Mouse (Mus musculus): ENCODE results near the gene Nid1. TPM values are rescaled to one million over a fixed set of nuclear protein-coding genes. Genes with fewer than 3 reads are reported as not detected.

Nid1 gene
- polyA plus RNA-seq, 1 experiment from 2014 or later, result 28.3 TPM

DNA sequence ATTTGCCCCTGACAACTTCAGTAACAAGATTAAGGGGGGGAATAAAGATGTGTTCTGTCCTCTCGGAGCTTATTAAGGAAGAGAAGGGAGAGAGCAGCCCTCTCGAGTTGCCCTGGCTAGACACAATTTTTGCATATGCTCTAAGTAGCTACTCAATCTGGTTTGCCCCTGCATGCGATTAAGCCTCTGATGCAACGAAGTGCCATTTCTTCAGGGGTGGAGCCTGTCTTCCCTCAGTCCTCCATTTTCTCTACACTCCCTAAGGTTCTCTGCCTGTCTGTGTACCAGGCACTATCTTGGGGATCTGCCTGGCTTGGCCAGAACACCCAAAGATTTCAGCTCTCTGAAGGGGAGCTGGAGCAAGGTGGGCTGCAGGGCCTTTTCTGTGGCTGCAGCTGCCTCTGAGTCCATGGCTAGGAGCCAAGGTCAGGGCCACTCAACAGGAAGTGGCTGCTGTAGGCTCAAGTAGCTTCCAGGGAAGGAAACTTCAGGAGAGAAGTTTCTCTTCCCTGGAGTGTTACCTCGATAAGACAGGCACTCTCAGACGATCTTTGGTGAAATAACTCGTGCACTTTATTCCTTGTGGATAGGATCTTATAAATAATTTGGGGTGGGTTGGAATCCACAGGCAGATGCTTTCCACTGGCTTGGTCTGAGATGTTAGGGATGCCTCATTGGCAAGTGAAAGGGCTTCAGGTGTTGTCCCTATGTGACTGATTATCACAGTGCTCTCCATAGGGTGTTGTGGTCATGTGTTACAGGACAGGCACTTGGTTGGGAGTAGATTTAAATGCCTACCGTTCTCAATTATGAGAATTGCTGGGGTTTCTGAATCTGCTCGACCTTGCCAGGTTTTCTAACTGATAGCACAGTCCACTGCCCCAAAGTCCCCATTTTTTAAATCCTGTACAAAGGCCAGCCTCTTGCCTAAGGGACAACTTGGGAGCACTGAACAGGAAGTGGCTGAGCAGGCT lies 112.6 kb downstream of the Nid1 start:
- H3K9ac ChIP-seq (ENCODE audit: low read length), result no peak overlapping the region
- no peak overlapping the region for H3K4me2 ChIP-seq (ENCODE audit: low read depth, severe bottlenecking)
- ATAC-seq (ENCODE audit: insufficient number of reproducible peaks, low FRiP score, low TSS enrichment, low read depth) (no peak), DNase-seq (ENCODE audit: low spot score) (no peak)
- H3K27me3 ChIP-seq (ENCODE audit: control insufficient read depth, insufficient read depth, low read length), result no peaks in the 10 kb centered on the region
- H3K4me3 ChIP-seq (ENCODE audit: low read depth, low read length), result no peak overlapping the region
- 82% methylated on average over 9 of the region's 9 CpGs for WGBS
- no peak overlapping the region for H3K27ac ChIP-seq (replicated peaks; ENCODE audit: low read depth, low read length)
- no peaks in the 10 kb centered on the region for H3K9me3 ChIP-seq (ENCODE audit: control insufficient read depth, low read length)
- H3K4me1 ChIP-seq (ENCODE audit: control insufficient read depth, insufficient read depth, low read length), result no peaks in the 10 kb centered on the region
- H3K36me3 ChIP-seq (ENCODE audit: control insufficient read depth, insufficient read depth, low read length), result no peaks in the 10 kb centered on the region

DNA sequence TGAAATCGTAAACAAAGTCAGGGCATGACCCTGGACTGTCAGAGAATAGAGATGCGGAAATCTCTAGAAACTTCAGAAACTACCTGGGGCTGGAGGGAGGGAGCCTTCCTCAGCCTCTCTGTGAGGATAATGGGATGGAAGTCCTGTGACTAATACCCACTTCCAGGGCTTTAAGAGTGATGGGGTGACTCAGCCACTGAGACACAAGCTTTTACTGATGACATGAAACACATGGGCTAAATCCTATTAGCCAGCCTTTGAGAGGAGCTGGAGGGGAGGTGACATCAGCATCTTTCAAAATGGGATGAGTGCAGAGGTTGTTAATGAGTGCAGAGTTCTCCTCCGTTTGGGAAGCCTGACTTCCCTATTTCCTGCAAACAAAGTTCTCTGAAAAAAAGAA lies 114.7 kb downstream of the Nid1 start:
- DNase-seq (ENCODE audit: low spot score) (no peak), ATAC-seq (ENCODE audit: insufficient number of reproducible peaks, low FRiP score, low TSS enrichment, low read depth) (no peak)
- no peak overlapping the region for H3K4me2 ChIP-seq (ENCODE audit: low read depth, severe bottlenecking)
- H3K36me3 ChIP-seq (ENCODE audit: control insufficient read depth, insufficient read depth, low read length), result no peaks in the 10 kb centered on the region
- no peaks in the 10 kb centered on the region for H3K27me3 ChIP-seq (ENCODE audit: control insufficient read depth, insufficient read depth, low read length)
- H3K4me3 ChIP-seq (ENCODE audit: low read depth, low read length), result no peak overlapping the region
- H3K4me1 ChIP-seq (ENCODE audit: control insufficient read depth, insufficient read depth, low read length), result no peaks in the 10 kb centered on the region
- WGBS, result 57% methylated on average over 3 of the region's 3 CpGs
- no peaks in the 10 kb centered on the region for H3K9me3 ChIP-seq (ENCODE audit: control insufficient read depth, low read length)
- H3K9ac ChIP-seq (ENCODE audit: low read length), result no peak overlapping the region
- H3K27ac ChIP-seq (replicated peaks; ENCODE audit: low read depth, low read length), result no peak overlapping the region

DNA sequence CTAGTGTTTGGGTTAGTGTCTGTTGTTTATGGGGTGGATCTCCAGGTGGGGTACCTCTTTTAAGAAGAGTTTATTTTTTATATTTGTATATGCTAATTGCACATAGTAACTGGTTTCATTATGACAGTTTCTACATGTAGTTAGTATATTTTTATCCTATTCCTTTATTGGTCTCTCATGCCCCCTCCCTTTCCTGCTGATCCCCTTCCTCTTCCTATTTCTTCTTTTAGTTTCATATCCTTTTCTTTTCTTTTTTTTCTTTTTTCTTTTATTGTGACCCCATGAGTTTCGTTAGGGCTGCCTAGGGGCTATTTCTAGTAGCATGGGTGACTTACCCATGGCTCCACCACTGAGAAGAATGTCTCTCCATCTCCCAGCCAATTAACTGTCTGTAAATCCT lies 116.3 kb downstream of the Nid1 start:
- Histone ChIP-seq H3K27ac (replicated peaks; ENCODE audit: low read depth, low read length) (no peak overlapping the region), H3K9ac (ENCODE audit: low read length) (no peak overlapping the region), H3K9me3 (ENCODE audit: control insufficient read depth, low read length) (no peaks in the 10 kb centered on the region), H3K36me3 (ENCODE audit: control insufficient read depth, insufficient read depth, low read length) (no peaks in the 10 kb centered on the region), H3K4me3 (ENCODE audit: low read depth, low read length) (no peak overlapping the region), H3K4me1 (ENCODE audit: control insufficient read depth, insufficient read depth, low read length) (no peaks in the 10 kb centered on the region), H3K27me3 (ENCODE audit: control insufficient read depth, insufficient read depth, low read length) (no peaks in the 10 kb centered on the region), H3K4me2 (ENCODE audit: low read depth, severe bottlenecking) (no peak overlapping the region)
- ATAC-seq (ENCODE audit: insufficient number of reproducible peaks, low FRiP score, low TSS enrichment, low read depth), result no peak
- WGBS, result 44% methylated on average over 1 of the region's 1 CpGs
- no peak for DNase-seq (ENCODE audit: low spot score)

DNA sequence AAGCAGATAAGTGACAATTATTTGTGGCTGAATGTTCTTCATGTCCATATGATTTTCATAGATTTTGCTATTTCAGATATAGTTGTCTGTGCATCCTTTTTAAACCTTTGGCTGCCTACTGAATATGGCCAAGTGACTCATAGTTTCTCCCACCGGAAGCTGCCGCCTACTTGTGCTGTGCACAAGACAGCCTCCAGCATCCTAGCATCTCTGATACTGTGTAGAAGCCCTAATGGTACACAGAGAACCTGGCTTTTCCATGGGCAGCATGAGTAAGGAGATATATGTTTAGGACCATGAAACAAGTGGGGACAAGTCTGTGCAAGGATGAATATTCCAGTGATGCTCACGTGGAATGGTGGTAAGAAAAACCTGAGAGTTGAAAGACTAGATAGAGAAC lies 117.8 kb downstream of the Nid1 start:
- Histone ChIP-seq H3K4me3 (ENCODE audit: low read depth, low read length) (no peak overlapping the region), H3K27me3 (ENCODE audit: control insufficient read depth, insufficient read depth, low read length) (no peaks in the 10 kb centered on the region), H3K9ac (ENCODE audit: low read length) (no peak overlapping the region), H3K9me3 (ENCODE audit: control insufficient read depth, low read length) (no peaks in the 10 kb centered on the region), H3K36me3 (ENCODE audit: control insufficient read depth, insufficient read depth, low read length) (no peaks in the 10 kb centered on the region), H3K27ac (replicated peaks; ENCODE audit: low read depth, low read length) (no peak overlapping the region), H3K4me2 (ENCODE audit: low read depth, severe bottlenecking) (no peak overlapping the region), H3K4me1 (ENCODE audit: control insufficient read depth, insufficient read depth, low read length) (no peaks in the 10 kb centered on the region)
- no peak for DNase-seq (ENCODE audit: low spot score)
- no peak for ATAC-seq (ENCODE audit: insufficient number of reproducible peaks, low FRiP score, low TSS enrichment, low read depth)
- WGBS, result 91% methylated on average over 3 of the region's 3 CpGs

DNA sequence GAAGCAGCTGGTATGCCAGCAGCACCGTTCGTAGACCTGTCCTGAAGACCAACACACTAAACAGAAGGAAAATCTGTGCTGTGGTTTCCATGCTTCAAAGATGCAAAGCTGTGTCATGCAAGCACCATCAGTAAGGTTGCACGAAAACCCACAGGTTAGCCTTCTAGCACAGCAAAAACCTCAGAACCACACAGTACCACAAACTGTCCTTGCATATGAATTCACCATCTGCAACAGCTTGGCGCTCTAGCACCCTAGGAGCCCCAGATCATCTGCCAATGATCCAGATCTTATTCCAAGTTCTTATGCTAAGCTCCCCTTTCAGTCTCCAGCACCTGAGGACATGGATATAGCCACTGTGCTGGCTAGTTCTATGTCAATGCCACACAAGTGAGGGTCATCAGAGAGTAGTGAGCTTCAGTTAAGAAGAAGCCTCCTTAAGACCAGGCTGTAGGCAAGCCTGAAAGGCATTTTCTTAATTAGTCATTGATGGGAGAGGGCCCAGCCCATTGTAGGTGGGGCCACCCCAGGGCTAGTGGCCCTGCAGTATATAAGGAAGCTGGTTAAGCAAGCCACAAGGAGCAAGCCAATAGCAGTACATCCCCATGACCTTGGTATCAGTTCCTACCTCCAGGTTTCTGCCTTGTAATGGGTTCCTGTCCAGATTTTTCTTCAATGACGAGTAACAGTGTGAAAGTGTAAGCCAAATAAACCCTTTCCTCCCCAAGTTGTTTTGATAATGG lies 119.8 kb downstream of the Nid1 start:
- H3K4me2 ChIP-seq (ENCODE audit: low read depth, severe bottlenecking), result no peak overlapping the region
- no peaks in the 10 kb centered on the region for H3K36me3 ChIP-seq (ENCODE audit: control insufficient read depth, insufficient read depth, low read length)
- DNase-seq (ENCODE audit: low spot score) (no peak), ATAC-seq (ENCODE audit: insufficient number of reproducible peaks, low FRiP score, low TSS enrichment, low read depth) (no peak)
- no peaks in the 10 kb centered on the region for H3K27me3 ChIP-seq (ENCODE audit: control insufficient read depth, insufficient read depth, low read length)
- no peak overlapping the region for H3K27ac ChIP-seq (replicated peaks; ENCODE audit: low read depth, low read length)
- H3K4me1 ChIP-seq (ENCODE audit: control insufficient read depth, insufficient read depth, low read length), result no peaks in the 10 kb centered on the region
- no peaks in the 10 kb centered on the region for H3K9me3 ChIP-seq (ENCODE audit: control insufficient read depth, low read length)
- WGBS, result 82% methylated on average over 5 of the region's 5 CpGs
- no peak overlapping the region for H3K9ac ChIP-seq (ENCODE audit: low read length)
- no peak overlapping the region for H3K4me3 ChIP-seq (ENCODE audit: low read depth, low read length)

DNA sequence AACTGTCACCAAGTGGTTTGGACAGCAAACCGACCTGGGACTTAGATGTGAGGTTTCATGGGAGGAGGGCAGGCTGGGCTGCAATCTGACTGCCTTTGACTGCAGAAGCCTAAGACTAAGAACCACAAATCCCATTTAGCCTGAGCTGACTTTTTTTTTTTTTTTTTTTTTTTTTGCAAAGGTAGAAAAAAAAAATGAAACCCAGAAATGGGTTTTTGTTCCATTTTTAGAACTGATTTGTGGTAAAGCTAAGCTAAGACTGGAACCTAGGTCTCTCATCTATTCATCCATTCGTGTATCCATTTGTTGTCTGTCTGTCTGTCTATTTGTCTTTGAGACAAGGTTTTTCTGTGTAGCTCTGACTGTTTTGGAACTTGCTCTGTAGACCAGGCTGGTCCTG lies 120.9 kb downstream of the Nid1 start:
- no peak overlapping the region for H3K4me2 ChIP-seq (ENCODE audit: low read depth, severe bottlenecking)
- no peaks in the 10 kb centered on the region for H3K9me3 ChIP-seq (ENCODE audit: control insufficient read depth, low read length)
- H3K4me1 ChIP-seq (ENCODE audit: control insufficient read depth, insufficient read depth, low read length), result no peaks in the 10 kb centered on the region
- no peaks in the 10 kb centered on the region for H3K27me3 ChIP-seq (ENCODE audit: control insufficient read depth, insufficient read depth, low read length)
- WGBS, result 68% methylated on average over 2 of the region's 2 CpGs
- no peak for ATAC-seq (ENCODE audit: insufficient number of reproducible peaks, low FRiP score, low TSS enrichment, low read depth)
- no peaks in the 10 kb centered on the region for H3K36me3 ChIP-seq (ENCODE audit: control insufficient read depth, insufficient read depth, low read length)
- no peak for DNase-seq (ENCODE audit: low spot score)
- H3K27ac ChIP-seq (replicated peaks; ENCODE audit: low read depth, low read length), result no peak overlapping the region
- H3K4me3 ChIP-seq (ENCODE audit: low read depth, low read length), result no peak overlapping the region
- H3K9ac ChIP-seq (ENCODE audit: low read length), result no peak overlapping the region

DNA sequence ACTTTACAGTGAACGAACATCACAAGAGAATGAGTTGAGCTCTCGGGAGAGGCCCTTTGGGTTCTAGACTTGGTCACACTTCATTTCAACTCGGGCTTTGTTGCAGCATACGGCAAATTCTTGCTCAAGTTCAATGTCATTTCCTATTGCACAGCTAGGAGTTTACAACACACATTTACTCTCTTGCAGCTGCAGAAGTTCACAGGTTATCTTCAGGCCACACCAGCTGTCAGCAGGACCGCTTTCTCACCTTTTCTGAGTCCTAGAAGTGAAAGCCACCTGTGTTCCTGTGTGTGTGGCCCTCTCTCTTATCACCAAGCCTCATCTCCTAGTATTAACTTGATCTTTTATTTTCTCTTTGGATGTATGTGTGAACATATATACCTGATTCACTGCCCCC lies 121.5 kb downstream of the Nid1 start:
- 75% methylated on average over 5 of the region's 5 CpGs for WGBS
- no peak overlapping the region for H3K4me3 ChIP-seq (ENCODE audit: low read depth, low read length)
- H3K36me3 ChIP-seq (ENCODE audit: control insufficient read depth, insufficient read depth, low read length), result no peaks in the 10 kb centered on the region
- H3K9ac ChIP-seq (ENCODE audit: low read length), result no peak overlapping the region
- no peak overlapping the region for H3K27ac ChIP-seq (replicated peaks; ENCODE audit: low read depth, low read length)
- no peak for ATAC-seq (ENCODE audit: insufficient number of reproducible peaks, low FRiP score, low TSS enrichment, low read depth)
- no peaks in the 10 kb centered on the region for H3K9me3 ChIP-seq (ENCODE audit: control insufficient read depth, low read length)
- H3K4me1 ChIP-seq (ENCODE audit: control insufficient read depth, insufficient read depth, low read length), result no peaks in the 10 kb centered on the region
- DNase-seq (ENCODE audit: low spot score), result no peak
- no peaks in the 10 kb centered on the region for H3K27me3 ChIP-seq (ENCODE audit: control insufficient read depth, insufficient read depth, low read length)
- no peak overlapping the region for H3K4me2 ChIP-seq (ENCODE audit: low read depth, severe bottlenecking)

All from limb, embryonic 11.5 days (tissue).